Mouse (Mus musculus) embryonic facial prominence, embryonic 10.5 days (tissue): Measurements from ENCODE around the gene Rnf185. TPM values are rescaled to one million over a fixed set of nuclear protein-coding genes. Genes with fewer than 3 reads are reported as not detected.

Source experiments
- DNase-seq: peaks from one replicate; pipeline ENCODE4 v3.0.0-alpha.2; 2017; ENCODE audit warnings: low spot score
- H3K27ac ChIP-seq: fragments of 300-500 bp; sonication (generic); replicated peaks from 2 replicates; pipeline ENCODE4 v1.5.1; 2016; ENCODE audit warnings: mild to moderate bottlenecking
- H3K27me3 ChIP-seq: fragments of 300-500 bp; sonication (generic); replicated peaks from 2 replicates; pipeline ENCODE4 v1.6.1; 2016; ENCODE audit warnings: low read depth, mild to moderate bottlenecking; ENCODE audit not compliant: poor library complexity, severe bottlenecking
- H3K36me3 ChIP-seq: fragments of 300-500 bp; sonication (generic); replicated peaks from 2 replicates; pipeline ENCODE4 v1.6.1; 2016; ENCODE audit warnings: mild to moderate bottlenecking, moderate library complexity
- H3K4me1 ChIP-seq: fragments of 300-500 bp; sonication (generic); 2 replicates; pipeline ENCODE4 v1.6.1; 2016
- H3K4me3 ChIP-seq: fragments of 300-500 bp; sonication (generic); 2 replicates; pipeline ENCODE4 v1.5.1; 2016; ENCODE audit warnings: mild to moderate bottlenecking, moderate library complexity
- H3K9me3 ChIP-seq: fragments of 300-500 bp; sonication (generic); 2 replicates; pipeline ENCODE4 v1.6.1; 2016; ENCODE audit warnings: mild to moderate bottlenecking
- WGBS: fragments of 180-500 bp; shearing (Covaris S2); methylation state at CpG from one replicate; pipeline ENCODE4 v1.1.7; 2016; 5-methylcytosine and 5-hydroxymethylcytosine counted together
- polyA plus RNA-seq: library from polyadenylated mRNA; unstranded; fragments of >200 nt; fragmentation: Nextera tagmentation; extraction: Ambion mirVana; gene quantifications from 2 replicates; pipeline ENCODE4 v1.2.1, GENCODE M21; 2016

Gene Rnf185
- polyA plus RNA-seq, 1 experiment from 2014 or later, result 37.6 TPM

- Histone ChIP-seq H3K9me3 (no peaks in the 10 kb centered on the region), H3K27me3 (no peaks in the 10 kb centered on the region), H3K4me1 (peaks cover 56% of the 10 kb centered on the region), H3K27ac (peak overlapping the region; percentile 48; the same call in 1 of the 2 replicates), H3K36me3 (no peaks in the 10 kb centered on the region; the same call in 1 of the 2 replicates), H3K4me3 (no peak overlapping the region; the same call in 1 of the 2 replicates)
- DNase-seq, result no peak
- 83% methylated on average over 5 of the region's 5 CpGs for WGBS
Observed at GRCm38 (mm10) chr11:3369449-3369848, 82.7 kb downstream of the Rnf185 start.

GRCm38 (mm10) chr11:3368983-3369382, 83.2 kb downstream of the Rnf185 start:
- peak overlapping the region; percentile 48; the same call in 1 of the 2 replicates for H3K27ac ChIP-seq
- 58% methylated on average over 7 of the region's 7 CpGs for WGBS

GRCm38 (mm10) chr11:3366411-3366810, 85.8 kb downstream of the Rnf185 start:
- WGBS, result 79% methylated on average over 7 of the region's 7 CpGs
- H3K27me3 ChIP-seq, result no peaks in the 10 kb centered on the region
- H3K4me3 ChIP-seq, result no peak overlapping the region
- peaks cover 36% of the 10 kb centered on the region for H3K4me1 ChIP-seq
- H3K27ac ChIP-seq, result peak overlapping the region; percentile 48; the same call in 1 of the 2 replicates
- DNase-seq, result peak; percentile 21
- peaks cover 17% of the 10 kb centered on the region for H3K36me3 ChIP-seq
- H3K9me3 ChIP-seq, result no peaks in the 10 kb centered on the region

More at GRCm38 (mm10) chr11:3368983-3369382, 83.2 kb downstream of the Rnf185 start:
- no peaks in the 10 kb centered on the region for H3K9me3 ChIP-seq
- H3K27me3 ChIP-seq, result no peaks in the 10 kb centered on the region
- no peaks in the 10 kb centered on the region; the same call in 1 of the 2 replicates for H3K36me3 ChIP-seq
- H3K4me1 ChIP-seq, result peaks cover 52% of the 10 kb centered on the region
- DNase-seq, result no peak
- H3K4me3 ChIP-seq, result no peak overlapping the region; the same call in 1 of the 2 replicates

Other genes starting within 250 kb of the Rnf185 start
- 65.6 and 69.8 TPM in 2 replicates for gene Eif4enif1, start 250.0 kb downstream of the Rnf185 start, polyA plus RNA-seq
- 287 and 303 TPM in 2 replicates for gene Drg1, start 185.9 kb downstream of the Rnf185 start, polyA plus RNA-seq
- gene Patz1, start 163.5 kb downstream of the Rnf185 start, polyA plus RNA-seq, result 91.5 and 96.8 TPM in 2 replicates
- 7.3 and 11.2 TPM in 2 replicates for gene Pik3ip1, start 122.0 kb downstream of the Rnf185 start, polyA plus RNA-seq
- gene Limk2, start 43.2 kb downstream of the Rnf185 start, polyA plus RNA-seq, result 57.9 and 60.5 TPM in 2 replicates
- 1.6 and 2.0 TPM in 2 replicates for gene Pla2g3, start 35.9 kb upstream of the Rnf185 start, polyA plus RNA-seq
- gene Inpp5j, start 52.5 kb upstream of the Rnf185 start, polyA plus RNA-seq, result 0.13 and 0.25 TPM in 2 replicates
- gene Selenom, start 62.3 kb upstream of the Rnf185 start, polyA plus RNA-seq, result 39.3 and 50.2 TPM in 2 replicates
- gene Smtn, start 88.2 kb upstream of the Rnf185 start, polyA plus RNA-seq, result 40.5 and 42.6 TPM in 2 replicates
- gene Morc2a, start 196.8 kb upstream of the Rnf185 start, polyA plus RNA-seq, result 46.8 and 46.9 TPM in 2 replicates